Mouse (Mus musculus) liver, postnatal 0 days (tissue): ENCODE results near the gene Cpne6.

Experiments
- CTCF ChIP-seq: sonication (generic); IDR thresholded peaks from 2 replicates; pipeline ENCODE4 v1.5.1; 2016; ENCODE audit warnings: antibody characterized with exemption, low read depth
- EP300 ChIP-seq: IDR thresholded peaks from 2 replicates; pipeline ENCODE4 v1.6.1; 2016; ENCODE audit warnings: antibody characterized with exemption, low read depth, mild to moderate bottlenecking

DNA sequence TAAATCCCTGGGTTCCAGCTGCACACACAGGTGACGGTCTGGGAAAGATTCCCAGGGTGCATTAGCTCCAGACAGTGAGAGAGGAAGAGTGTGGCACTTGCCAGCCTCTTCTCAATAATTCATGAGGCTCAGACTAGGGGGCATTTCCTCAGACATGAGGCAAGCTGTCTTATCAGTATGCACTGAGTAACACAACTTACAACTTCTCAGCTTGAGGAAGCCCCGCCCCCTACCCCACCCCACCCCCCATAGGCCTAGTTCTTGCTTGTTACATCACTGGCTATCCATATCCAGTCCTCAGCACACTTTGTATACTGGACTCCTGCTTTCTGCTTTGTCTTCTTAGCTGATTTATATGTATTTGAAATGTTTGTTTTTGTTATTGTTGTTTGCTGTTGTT, 34.6 kb upstream of the Cpne6 start:
- no peak for TF ChIP-seq CTCF
- TF ChIP-seq EP300: no peak
